Mouse (Mus musculus) left cerebral cortex, adult 18-20 months (tissue): Measurements from ENCODE around the gene Gin1. TPM values are rescaled to one million over a fixed set of nuclear protein-coding genes. Genes with fewer than 3 reads are reported as not detected.
"Not testable (repeated sequence)": the region's sequence is repeated elsewhere in the genome, so short reads cannot be mapped to it uniquely, and the experiment has no call there.

Experiments used
- DNase-seq, 2 experiments: peaks; one replicate each; pipeline ENCODE4 v3.0.0; 2021 to 2022; ENCODE audit warnings: low spot score in 2 of 2, mixed read lengths in 1 of 2
- long read RNA-seq, 2 experiments: library from polyadenylated mRNA; stranded (forward); transcript quantifications; one replicate each; pipeline ENCODE4 v2.0.0; 2021
- total RNA-seq, 2 experiments: library from RNA; stranded (reverse); gene quantifications; 2 replicates each; pipeline ENCODE4 v1.2.3; 2021

The Gin1 gene
- 10 to 100 TPM in 1 of 2 experiments, 1 to 10 TPM in 1; 8.4 to 12.3 TPM for total RNA-seq
- long read RNA-seq, experiment 1, transcript Gin1-203 (8 exons, 2,046 nt), result major isoform, 9 of 14 reads
- long read RNA-seq, experiment 1, partial matches to known transcripts, result 2 of 14 reads
- long read RNA-seq, experiment 1, other reads (novel, unspliced or antisense), result 1 of 14 reads
- long read RNA-seq, experiment 2, transcript Gin1-203 (8 exons, 2,046 nt), result major isoform, 5 of 7 reads
- long read RNA-seq, experiment 2, partial matches to known transcripts, result 0 of 7 reads
- long read RNA-seq, experiment 2, other reads (novel, unspliced or antisense), result 2 of 7 reads

GRCm38 (mm10) chr1:97769904-97770753 is at the start of gene Gin1, which contains the start of gene Ppip5k2:
Gin1 (plus strand) TSS chr1:97770172.
Ppip5k2 (minus strand) TSS chr1:97770411.
- DNase-seq, result peak; percentile 91 to 96

- no peak for DNase-seq
These were observed 43.2 kb upstream of the Gin1 start for GRCm38 (mm10) chr1:97726730-97727129.

GRCm38 (mm10) chr1:97729339-97729738 is 40.6 kb upstream of the Gin1 start:
- no peak for DNase-seq

GRCm38 (mm10) chr1:97743063-97743462 is 26.9 kb upstream of the Gin1 start:
- no peak for DNase-seq

GRCm38 (mm10) chr1:97745712-97746111 is 24.3 kb upstream of the Gin1 start:
- no peak for DNase-seq

GRCm38 (mm10) chr1:97746261-97746660 is 23.7 kb upstream of the Gin1 start:
- DNase-seq, result no peak

- DNase-seq, result no peak
These were observed 21.8 kb upstream of the Gin1 start for GRCm38 (mm10) chr1:97748163-97748562.

- no peak for DNase-seq
These were observed 16.8 kb upstream of the Gin1 start for GRCm38 (mm10) chr1:97753216-97753615.

- DNase-seq, result no peak
These were observed 15.6 kb upstream of the Gin1 start for GRCm38 (mm10) chr1:97754392-97754791.

GRCm38 (mm10) chr1:97759841-97760240 is 10.1 kb upstream of the Gin1 start:
- no peak for DNase-seq

GRCm38 (mm10) chr1:97760598-97760997 is 9.4 kb upstream of the Gin1 start:
- no peak for DNase-seq

- DNase-seq, result no peak
These were observed 8.5 kb upstream of the Gin1 start for GRCm38 (mm10) chr1:97761477-97761876.

GRCm38 (mm10) chr1:97765712-97766111 is 4.3 kb upstream of the Gin1 start:
- DNase-seq, result not testable (repeated sequence)

- DNase-seq, result no peak
These were observed 1.9 kb upstream of the Gin1 start for GRCm38 (mm10) chr1:97768089-97768488.

GRCm38 (mm10) chr1:97768906-97769293 is 1.1 kb upstream of the Gin1 start:
- no peak for DNase-seq

- peak in 1 of 2 experiments; percentile 39 for DNase-seq
These were observed 573 bp upstream of the Gin1 start for GRCm38 (mm10) chr1:97769294-97769903.

- DNase-seq, result no peak
These were observed 1.1 kb downstream of the Gin1 start for GRCm38 (mm10) chr1:97771118-97771517.

- no peak for DNase-seq
These were observed 1.8 kb downstream of the Gin1 start for GRCm38 (mm10) chr1:97771727-97772126.

GRCm38 (mm10) chr1:97773362-97773761 is 3.4 kb downstream of the Gin1 start:
- DNase-seq, result no peak

GRCm38 (mm10) chr1:97773973-97774372 is 4.0 kb downstream of the Gin1 start:
- DNase-seq, result no peak

GRCm38 (mm10) chr1:97781674-97782073 is 11.7 kb downstream of the Gin1 start:
- no peak for DNase-seq

GRCm38 (mm10) chr1:97784928-97785327 is 15.0 kb downstream of the Gin1 start:
- DNase-seq, result no peak
